Mouse (Mus musculus) forebrain, embryonic 11.5 days (tissue): Measurements from ENCODE around the gene Gm4778. TPM values are rescaled to one million over a fixed set of nuclear protein-coding genes. Genes with fewer than 3 reads are reported as not detected.
"Not testable (repeated sequence)": the region's sequence is repeated elsewhere in the genome, so short reads cannot be mapped to it uniquely, and the experiment has no call there.

Source experiments
- ATAC-seq: fragments of 200-750 bp; cut with Nextera tagmentation; replicated peaks from 2 replicates; pipeline ENCODE4 v1.8.0; 2017; ENCODE audit warnings: moderate TSS enrichment; ENCODE audit not compliant: low FRiP score
- DNase-seq: peaks from one replicate; pipeline ENCODE4 v3.0.0-alpha.2; 2017; ENCODE audit warnings: low spot score
- H3K27ac ChIP-seq: fragments of 300-500 bp; sonication (generic); 2 replicates; pipeline ENCODE4 v1.5.1; 2014; ENCODE audit warnings: low read depth, low read length
- H3K27me3 ChIP-seq: fragments of 300-500 bp; sonication (generic); 2 replicates; pipeline ENCODE4 v1.6.1; 2014; ENCODE audit warnings: mild to moderate bottlenecking, low read length, mixed read lengths; ENCODE audit not compliant: control insufficient read depth, insufficient read depth
- H3K36me3 ChIP-seq: fragments of 300-500 bp; sonication (generic); 2 replicates; pipeline ENCODE4 v1.6.1; 2014; ENCODE audit warnings: mild to moderate bottlenecking, low read length, moderate library complexity, mixed read lengths; ENCODE audit not compliant: control insufficient read depth, insufficient read depth
- H3K4me1 ChIP-seq: fragments of 300-500 bp; sonication (generic); replicated peaks from 2 replicates; pipeline ENCODE4 v1.6.1; 2014; ENCODE audit warnings: low read length, mixed read lengths; ENCODE audit not compliant: control insufficient read depth, insufficient read depth
- H3K4me2 ChIP-seq: fragments of 300-500 bp; sonication (generic); 2 replicates; pipeline ENCODE4 v1.6.1; 2014; ENCODE audit warnings: low read depth, mild to moderate bottlenecking, low read length, moderate library complexity, mixed read lengths; ENCODE audit not compliant: severe bottlenecking
- H3K4me3 ChIP-seq: fragments of 300-500 bp; sonication (generic); 2 replicates; pipeline ENCODE4 v1.5.1; 2014; ENCODE audit warnings: low read depth, low read length
- H3K9ac ChIP-seq: fragments of 300-500 bp; sonication (generic); 2 replicates; pipeline ENCODE4 v1.6.1; 2014; ENCODE audit warnings: low read length
- H3K9me3 ChIP-seq: fragments of 300-500 bp; sonication (generic); 2 replicates; pipeline ENCODE4 v1.6.1; 2016; ENCODE audit warnings: low read length, mixed read lengths; ENCODE audit not compliant: control insufficient read depth
- WGBS: fragments of 180-500 bp; shearing (Covaris S2); extraction: QIAGEN DNeasy Blood & Tissue Kit; methylation state at CpG from one replicate; pipeline ENCODE4 v1.1.7; 2014; 5-methylcytosine and 5-hydroxymethylcytosine counted together
- polyA plus RNA-seq: library from polyadenylated mRNA; unstranded; fragments of >200 nt; fragmentation: Nextera tagmentation; extraction: Ambion mirVana; gene quantifications from 2 replicates; pipeline ENCODE4 v1.2.1, GENCODE M21; 2014

Gm4778 gene
- not detected in 2 replicates for polyA plus RNA-seq

DNA sequence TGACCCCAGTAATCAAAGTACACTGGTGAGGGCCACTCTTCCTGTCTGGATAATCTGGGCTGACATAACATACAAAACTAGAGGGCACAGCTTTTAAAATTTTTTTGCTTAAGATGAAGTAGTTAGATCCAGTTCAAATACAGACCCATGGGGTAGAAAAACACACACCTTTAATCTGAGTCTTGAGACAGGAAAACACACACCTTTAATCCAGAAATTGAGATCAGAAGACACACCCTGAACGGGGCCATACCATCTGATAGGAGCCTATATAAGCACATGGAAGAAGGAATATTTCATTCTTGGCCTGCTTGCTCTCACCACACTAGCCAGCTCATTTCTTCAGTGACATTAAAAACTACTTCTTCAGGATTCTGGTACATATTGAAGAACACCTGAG is at the start of gene Gm4778:
Gm4778 (plus strand) TSS at position 301 of the 400 bp plus-strand sequence.
- WGBS, result 78% methylated on average over 1 of the region's 1 CpGs
- H3K27me3 ChIP-seq, H3K4me2 ChIP-seq, H3K4me3 ChIP-seq, H3K36me3 ChIP-seq, DNase-seq, ATAC-seq, H3K27ac ChIP-seq, H3K9ac ChIP-seq, H3K9me3 ChIP-seq, H3K4me1 ChIP-seq: not testable (repeated sequence)

DNA sequence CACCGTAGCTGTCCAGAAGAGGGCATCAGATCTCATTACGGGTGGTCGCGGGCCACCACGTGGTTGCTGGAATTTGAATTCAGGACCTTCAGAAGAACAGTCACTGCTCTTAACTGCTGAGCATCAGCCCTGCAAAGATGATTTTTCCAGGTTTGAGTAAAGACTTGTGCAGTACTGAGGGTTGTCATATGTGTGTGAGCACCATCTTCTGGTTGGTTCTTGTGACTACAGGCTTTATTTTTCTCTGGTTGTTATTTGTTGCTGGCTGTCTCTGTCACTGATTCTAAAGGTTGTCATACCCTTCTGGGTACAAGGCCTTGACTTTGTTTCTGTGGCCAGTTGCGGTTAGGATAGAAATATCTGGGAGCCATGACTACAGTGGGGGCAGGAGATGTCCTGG is 3.2 kb upstream of the Gm4778 start:
- Histone ChIP-seq H3K9me3 (no peaks in the 10 kb centered on the region), H3K4me2 (no peak overlapping the region), H3K4me1 (no peaks in the 10 kb centered on the region), H3K4me3 (no peak overlapping the region), H3K9ac (no peak overlapping the region), H3K27me3 (no peaks in the 10 kb centered on the region), H3K27ac (no peak overlapping the region), H3K36me3 (no peaks in the 10 kb centered on the region)
- ATAC-seq (peak; percentile 64), DNase-seq (no peak)
- WGBS, result 54% methylated on average over 6 of the region's 6 CpGs

DNA sequence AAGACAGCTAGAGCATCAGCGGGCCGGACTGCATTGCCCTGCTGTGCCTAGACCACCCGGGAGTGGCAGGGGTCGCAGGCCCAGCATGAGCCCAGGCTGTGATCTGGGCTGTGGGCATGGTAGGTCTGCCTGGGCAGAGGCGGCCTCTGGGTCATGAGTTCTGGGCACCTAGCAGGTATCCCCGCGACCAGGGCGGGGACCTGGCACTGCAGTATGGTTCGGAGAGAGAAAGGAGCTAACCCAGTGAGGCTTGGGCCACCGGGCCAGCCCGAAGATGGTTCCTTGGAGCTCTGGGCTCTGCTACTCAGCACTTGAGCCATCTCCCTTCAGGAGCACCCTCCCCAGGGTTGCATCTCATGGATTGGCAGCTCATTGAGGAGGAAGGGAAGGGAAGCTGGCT is 12.2 kb downstream of the Gm4778 start:
- Histone ChIP-seq H3K4me3 (no peak overlapping the region), H3K27ac (no peak overlapping the region), H3K4me2 (no peak overlapping the region), H3K36me3 (no peaks in the 10 kb centered on the region), H3K9ac (no peak overlapping the region), H3K4me1 (no peaks in the 10 kb centered on the region), H3K27me3 (no peaks in the 10 kb centered on the region), H3K9me3 (no peaks in the 10 kb centered on the region)
- WGBS, result 88% methylated on average over 11 of the region's 11 CpGs
- no peak for ATAC-seq
- DNase-seq, result no peak

DNA sequence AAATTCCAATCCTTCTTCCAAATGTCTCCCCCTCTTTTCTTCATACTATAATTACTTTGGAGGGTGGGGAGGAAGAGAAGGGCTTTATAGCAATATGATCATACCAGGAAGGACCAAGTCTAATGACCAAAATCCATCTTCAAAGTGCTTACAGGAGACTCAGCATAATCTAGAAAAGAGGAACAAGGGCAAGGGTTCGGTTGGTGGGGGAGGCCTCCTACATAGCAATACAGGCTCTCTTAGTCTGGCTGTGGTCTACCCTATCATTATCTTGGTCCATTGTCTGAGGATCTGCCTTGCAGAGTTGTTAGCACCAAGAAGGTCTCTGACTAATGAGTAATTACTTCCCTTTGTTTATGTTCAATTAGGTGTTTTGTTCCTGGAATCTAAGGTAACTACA is 41.6 kb downstream of the Gm4778 start:
- DNase-seq (no peak), ATAC-seq (no peak)
- H3K4me2 ChIP-seq, result no peak overlapping the region
- no peak overlapping the region for H3K27ac ChIP-seq
- H3K27me3 ChIP-seq, result no peaks in the 10 kb centered on the region
- no peak overlapping the region for H3K4me3 ChIP-seq
- 56% methylated on average over 1 of the region's 1 CpGs for WGBS
- no peaks in the 10 kb centered on the region for H3K4me1 ChIP-seq
- H3K36me3 ChIP-seq, result no peaks in the 10 kb centered on the region
- no peak overlapping the region for H3K9ac ChIP-seq
- H3K9me3 ChIP-seq, result no peaks in the 10 kb centered on the region

DNA sequence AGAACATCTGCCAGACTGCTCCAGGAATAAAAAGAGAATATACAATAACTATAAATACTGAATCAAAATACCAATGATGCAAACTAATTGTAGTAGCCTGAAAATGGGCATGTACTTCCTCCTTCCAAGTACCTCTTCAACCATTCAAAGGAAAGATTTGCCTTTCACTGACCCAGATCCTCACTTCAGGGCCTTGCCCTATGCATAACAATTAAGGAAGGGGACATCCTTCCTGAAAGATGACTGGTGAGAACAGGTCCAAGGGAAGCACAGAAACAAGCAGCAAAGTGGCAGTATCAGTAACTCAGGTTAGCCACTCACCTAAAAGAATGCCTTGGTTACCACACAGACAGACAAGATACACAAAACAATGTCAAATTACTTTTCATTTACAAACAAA is 43.1 kb downstream of the Gm4778 start:
- no peaks in the 10 kb centered on the region for H3K9me3 ChIP-seq
- H3K27ac ChIP-seq, result no peak overlapping the region
- H3K27me3 ChIP-seq, result no peaks in the 10 kb centered on the region
- H3K4me2 ChIP-seq, result no peak overlapping the region
- H3K9ac ChIP-seq, result no peak overlapping the region
- no peaks in the 10 kb centered on the region for H3K36me3 ChIP-seq
- H3K4me3 ChIP-seq, result no peak overlapping the region
- ATAC-seq (no peak), DNase-seq (no peak)
- no peaks in the 10 kb centered on the region for H3K4me1 ChIP-seq

DNA sequence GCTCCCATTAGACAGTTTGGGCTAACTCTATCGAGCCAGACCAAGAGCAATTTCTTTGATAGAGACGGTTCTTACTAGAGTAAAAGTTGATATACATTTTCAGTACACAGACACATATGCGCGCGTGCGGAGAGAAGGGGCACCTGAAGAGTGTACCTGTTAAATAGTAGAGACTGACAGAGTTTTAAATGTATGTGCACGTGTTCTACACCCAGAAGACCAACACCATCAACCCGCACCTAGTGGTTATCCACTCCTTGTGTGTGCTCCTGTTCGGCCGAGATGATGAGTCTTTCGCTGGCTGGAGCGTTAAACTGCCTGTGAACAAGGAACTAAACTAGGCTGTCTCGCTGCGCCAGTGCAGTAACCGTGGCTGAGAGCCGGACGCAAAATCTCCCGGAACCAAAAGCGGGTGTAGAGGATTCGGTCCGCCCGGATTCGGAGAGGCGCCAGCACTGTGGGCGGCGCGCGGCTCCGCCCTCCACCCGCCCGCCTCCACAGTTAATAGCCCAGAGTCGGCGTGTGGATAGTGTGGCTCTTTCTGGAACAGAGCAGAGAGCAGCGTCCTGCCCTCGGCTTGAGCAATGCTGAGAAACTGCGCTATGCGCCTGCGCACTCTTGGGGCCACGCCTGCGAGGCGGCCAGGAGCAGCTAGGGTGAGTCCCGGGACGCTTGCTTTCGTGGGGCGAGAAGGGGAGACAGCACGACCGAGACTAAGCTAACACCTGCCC is 46.0 kb downstream of the Gm4778 start, which contains the start of gene Them4:
Them4 (plus strand) TSS at position 457 of the 731 bp plus-strand sequence.
- peak; percentile 97 for ATAC-seq
- Histone ChIP-seq H3K9me3 (no peaks in the 10 kb centered on the region), H3K4me2 (peak within 1 kb of the TSS; percentile 72), H3K9ac (peak within 1 kb of the TSS; percentile 64), H3K36me3 (no peaks in the 10 kb centered on the region), H3K27ac (0 out of 2 replicates have a peak within 1 kb of the TSS, but pooled peaks have one; percentile 39), H3K4me1 (no peaks in the 10 kb centered on the region), H3K4me3 (peak within 1 kb of the TSS; percentile 52), H3K27me3 (no peaks in the 10 kb centered on the region)
- WGBS, result 3% methylated on average over 47 of the region's 47 CpGs
- peak; percentile 95 for DNase-seq

DNA sequence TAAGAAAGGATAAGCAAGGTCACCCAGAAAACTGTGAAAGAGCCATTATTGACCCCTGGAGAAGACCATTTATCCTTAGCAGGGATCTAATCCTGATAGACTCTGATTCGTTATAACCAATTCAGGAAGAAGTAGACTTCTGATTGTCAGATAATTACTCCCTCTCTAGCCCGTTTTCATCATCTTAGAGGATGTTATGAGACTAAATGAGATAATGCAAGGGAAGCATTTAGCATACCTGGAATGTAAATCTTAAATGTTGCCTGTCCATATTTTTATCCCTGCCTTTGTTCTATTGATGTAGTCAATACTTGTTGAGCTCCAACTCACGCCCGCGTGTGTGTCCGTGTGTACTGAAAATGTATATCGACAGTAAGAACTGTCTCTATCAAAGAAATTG is 46.7 kb downstream of the Gm4778 start:
- Histone ChIP-seq H3K4me1 (no peaks in the 10 kb centered on the region), H3K36me3 (no peaks in the 10 kb centered on the region), H3K9me3 (no peaks in the 10 kb centered on the region), H3K4me2 (peak overlapping the region; percentile 72), H3K9ac (peak overlapping the region; percentile 64), H3K27ac (0 out of 2 replicates have a peak overlapping the region, but pooled peaks have one; percentile 39), H3K4me3 (peak overlapping the region; percentile 52), H3K27me3 (no peaks in the 10 kb centered on the region)
- DNase-seq (no peak), ATAC-seq (no peak)
- WGBS, result 48% methylated on average over 7 of the region's 7 CpGs

DNA sequence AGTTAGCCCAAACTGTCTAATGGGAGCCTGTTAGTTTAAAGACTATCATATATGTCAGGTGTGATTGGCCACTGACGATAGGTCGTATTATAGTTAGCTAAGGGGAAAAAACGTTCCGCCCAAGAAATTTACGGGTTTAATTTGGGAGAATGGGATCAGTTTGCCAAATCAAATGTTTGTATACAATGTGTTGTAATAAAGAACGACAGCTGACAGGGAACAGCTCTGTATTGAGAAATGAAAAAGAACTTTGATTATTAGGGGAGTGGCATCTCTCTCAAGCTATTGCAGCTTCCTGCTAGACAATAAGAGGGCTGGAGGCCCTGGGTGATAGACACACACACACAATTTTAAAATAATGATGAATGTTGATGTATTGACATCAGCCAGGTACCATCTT is 47.1 kb downstream of the Gm4778 start:
- peak overlapping the region; percentile 72 for H3K4me2 ChIP-seq
- no peaks in the 10 kb centered on the region for H3K36me3 ChIP-seq
- H3K9me3 ChIP-seq, result no peaks in the 10 kb centered on the region
- H3K27me3 ChIP-seq, result no peaks in the 10 kb centered on the region
- ATAC-seq (no peak), DNase-seq (no peak)
- no peak overlapping the region for H3K9ac ChIP-seq
- no peaks in the 10 kb centered on the region for H3K4me1 ChIP-seq
- H3K27ac ChIP-seq, result no peak overlapping the region
- 78% methylated on average over 6 of the region's 6 CpGs for WGBS
- H3K4me3 ChIP-seq, result peak overlapping the region; percentile 52; the same call in 1 of the 2 replicates

DNA sequence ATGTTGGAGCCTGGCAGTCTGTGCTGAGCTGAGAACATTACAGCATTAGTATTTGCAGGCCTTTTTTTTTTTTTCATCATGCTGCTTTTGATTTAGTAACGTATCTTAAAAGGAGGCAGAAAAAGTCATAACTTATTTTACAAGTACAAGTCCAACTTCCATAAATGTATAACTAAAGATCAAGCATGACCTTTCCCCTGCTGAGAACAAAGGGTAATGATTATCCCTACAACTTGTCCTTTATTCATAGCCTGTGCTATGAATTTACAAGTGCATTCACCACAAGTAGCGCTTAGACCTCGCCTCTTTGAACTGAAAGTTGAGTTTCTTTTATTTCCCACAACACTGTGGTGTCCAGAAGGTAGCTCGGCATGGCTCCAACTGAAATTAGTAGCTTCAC is 47.5 kb downstream of the Gm4778 start:
- Histone ChIP-seq H3K9me3 (no peaks in the 10 kb centered on the region), H3K4me3 (no peak overlapping the region), H3K9ac (no peak overlapping the region), H3K27me3 (no peaks in the 10 kb centered on the region), H3K4me1 (no peaks in the 10 kb centered on the region), H3K27ac (no peak overlapping the region), H3K36me3 (no peaks in the 10 kb centered on the region), H3K4me2 (no peak overlapping the region)
- 85% methylated on average over 4 of the region's 4 CpGs for WGBS
- DNase-seq, result no peak
- no peak for ATAC-seq
